Mouse (Mus musculus): ENCODE results near the gene Osbpl10.

- TF ChIP-seq CTCF (IDR thresholded peaks at IDR 0.05; ENCODE audit: low read depth), result no peak
- no peak for TF ChIP-seq EP300 (optimal IDR thresholded peaks at IDR 0.05)
These were observed 64.8 kb downstream of the Osbpl10 start for GRCm38 (mm10) chr9:115042971-115043706.

Measured in stomach, postnatal 0 days (tissue).